Mouse (Mus musculus) heart, adult 2 months (tissue): Measurements from ENCODE around the gene Ghdc. TPM values are rescaled to one million over a fixed set of nuclear protein-coding genes. Genes with fewer than 3 reads are reported as not detected.

Source experiments
- DNase-seq, 2 experiments: peaks; one replicate each; pipeline ENCODE4 v3.0.0; 2021
- H3K27ac ChIP-seq: fragments of 200-600 bp; 2 replicates; pipeline ENCODE4 v1.8.1; 2022
- H3K27me3 ChIP-seq: fragments of 200-500 bp; 2 replicates; pipeline ENCODE4 v1.6.1; 2012; ENCODE audit warnings: mild to moderate bottlenecking, low read length, inconsistent platforms, mixed read lengths; ENCODE audit not compliant: control insufficient read depth, insufficient read depth
- H3K36me3 ChIP-seq: fragments of 200-500 bp; 2 replicates; pipeline ENCODE4 v1.6.1; 2012; ENCODE audit warnings: low read length, inconsistent platforms; ENCODE audit not compliant: control insufficient read depth, insufficient read depth
- H3K4me1 ChIP-seq: fragments of 200-500 bp; 2 replicates; pipeline ENCODE4 v1.6.1; 2011; ENCODE audit warnings: low read length; ENCODE audit not compliant: control insufficient read depth, insufficient read depth
- H3K4me3 ChIP-seq: fragments of 200-600 bp; 2 replicates; pipeline ENCODE4 v1.8.1; 2022
- H3K79me2 ChIP-seq: fragments of 200-500 bp; replicated peaks from 2 replicates; pipeline ENCODE4 v1.6.1; 2012; ENCODE audit warnings: mild to moderate bottlenecking, inconsistent platforms, low read length, moderate library complexity, mixed read lengths; ENCODE audit not compliant: control insufficient read depth, insufficient read depth
- H3K9ac ChIP-seq: fragments of 200-500 bp; 2 replicates; pipeline ENCODE4 v1.6.1; 2012; ENCODE audit warnings: low read depth, mild to moderate bottlenecking, control low read depth, inconsistent platforms, low read length, mixed read lengths
- CTCF ChIP-seq: fragments of 200-600 bp; IDR thresholded peaks from 2 replicates; pipeline ENCODE4 v1.8.1; 2022; ENCODE audit warnings: antibody characterized with exemption, mild to moderate bottlenecking, moderate library complexity
- EP300 ChIP-seq: fragments of 200-500 bp; IDR thresholded peaks from 2 replicates; pipeline ENCODE4 v1.6.1; 2011; ENCODE audit warnings: low read depth, low read length, control low read depth; ENCODE audit not compliant: insufficient read depth
- POLR2A ChIP-seq: fragments of 200-500 bp; IDR thresholded peaks from 2 replicates; pipeline ENCODE4 v1.6.1; 2011; ENCODE audit warnings: mild to moderate bottlenecking, low read depth, low read length, control low read depth; ENCODE audit not compliant: insufficient read depth
- WGBS: fragments of 180-500 bp; shearing (Covaris S2); methylation state at CpG from one replicate; pipeline ENCODE4 v1.1.7; 2018; 5-methylcytosine and 5-hydroxymethylcytosine counted together
- intact Hi-C: fragments of 180-260 bp; cut with DNase I; formaldehyde crosslinking; loops from one replicate; pipeline ENCODE4 v1.15.1; 2025
- polyA plus RNA-seq: library from polyadenylated mRNA; depleted of rRNA; stranded (reverse); fragments of >200 nt; gene quantifications from 2 replicates; pipeline ENCODE4 v1.2.3, GENCODE M21; 2012
- total RNA-seq, 2 experiments: library from RNA; stranded (reverse); gene quantifications; 2 replicates each; pipeline ENCODE4 v1.2.3; 2021

Ghdc gene
- total and polyA plus RNA-seq, 3 experiments, result 10.1 to 11.6 (median 11.2) TPM

GRCm38 (mm10) chr11:100722493-100723028, 48.2 kb downstream of the Ghdc start:
- Histone ChIP-seq H3K4me3 (no peak overlapping the region), H3K9ac (peak overlapping the region; percentile 59), H3K27ac (peak overlapping the region; percentile 82), H3K79me2 (peaks cover 6% of the 10 kb centered on the region), H3K4me1 (peaks cover 50% of the 10 kb centered on the region), H3K27me3 (no peaks in the 10 kb centered on the region), H3K36me3 (peaks cover 45% of the 10 kb centered on the region)
- 24% methylated on average over 2 of the region's 2 CpGs for WGBS
- 0 out of 2 replicates have a peak, but pooled peaks have one; percentile 1 for TF ChIP-seq EP300
- no peak for TF ChIP-seq CTCF
- intact Hi-C loops, result loop anchor here (10.0 kb wide), 1 partner anchor 342 kb away; no protein-coding TSS in a partner anchor
- DNase-seq, result no peak

DNA sequence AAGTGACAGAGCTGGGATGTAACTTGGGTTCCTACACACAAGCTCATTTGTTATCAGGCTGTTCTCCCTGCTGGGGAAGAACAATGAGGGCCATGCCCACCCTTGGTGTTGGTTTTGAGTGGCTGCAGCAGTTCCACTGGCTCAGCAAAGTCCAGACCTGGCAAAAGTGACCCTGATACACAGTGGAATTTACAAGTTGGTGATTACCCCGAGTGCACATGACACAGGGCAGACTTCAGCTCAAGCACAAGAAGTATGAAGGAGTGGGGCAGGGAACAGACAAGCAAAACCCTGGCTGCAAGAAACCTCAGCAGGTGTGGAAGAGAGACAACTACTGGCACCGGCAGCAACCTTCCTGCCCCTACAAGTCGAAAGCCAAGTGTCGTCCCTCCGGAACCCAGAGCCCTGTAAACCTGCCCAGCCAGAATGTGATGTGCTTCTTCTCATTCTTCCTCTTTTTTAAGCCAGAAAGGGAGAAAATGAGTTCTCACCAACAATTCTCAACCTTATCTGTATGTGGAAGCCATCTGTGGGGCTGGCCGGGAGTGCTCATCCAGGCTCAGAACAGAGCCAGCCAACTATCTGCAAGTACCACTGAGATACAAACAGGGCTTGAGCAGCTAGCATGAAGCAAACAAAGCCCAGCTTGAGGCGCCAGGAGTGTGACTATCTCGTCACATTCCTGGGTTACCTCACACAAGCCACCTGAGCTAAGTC, 48.8 kb downstream of the Ghdc start:
- peak in 1 of 2 experiments; percentile 36 for DNase-seq
- peak overlapping the region; percentile 59 for H3K9ac ChIP-seq
- intact Hi-C loops, result loop anchor here (10.0 kb wide), 1 partner anchor 343 kb away; no protein-coding TSS in a partner anchor

DNA sequence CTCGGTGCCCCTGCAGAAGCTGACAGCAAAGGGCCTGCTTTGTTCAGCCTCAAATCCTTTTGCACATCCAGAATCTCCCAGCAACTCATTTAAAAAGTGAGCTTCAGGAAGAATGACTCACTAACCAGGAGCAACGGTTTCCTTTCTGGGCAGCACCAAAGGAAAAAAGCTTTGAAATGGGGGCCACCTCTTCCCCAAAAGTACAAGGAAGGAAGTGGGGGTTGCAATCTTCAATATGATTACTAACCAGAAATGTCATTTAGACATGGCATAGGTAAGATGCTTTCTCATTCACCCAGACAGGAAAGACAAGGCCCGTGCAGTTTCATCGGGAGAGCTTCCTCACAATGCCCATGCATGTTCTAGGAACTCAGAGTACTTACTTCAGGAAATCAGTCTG, 49.5 kb downstream of the Ghdc start:
- Histone ChIP-seq H3K4me1 (peaks cover 49% of the 10 kb centered on the region), H3K36me3 (peaks cover 45% of the 10 kb centered on the region), H3K79me2 (peaks cover 5% of the 10 kb centered on the region), H3K27me3 (no peaks in the 10 kb centered on the region), H3K4me3 (peak overlapping the region; percentile 11; the same call in 1 of the 2 replicates), H3K27ac (peak overlapping the region; percentile 82), H3K9ac (no peak overlapping the region; the same call in 1 of the 2 replicates)
- intact Hi-C loops, result loop anchor here (10.0 kb wide), 1 partner anchor 344 kb away; no protein-coding TSS in a partner anchor
- peak in 1 of 2 experiments; percentile 35 for DNase-seq
- WGBS, result 24% methylated on average over 4 of the region's 4 CpGs
- TF ChIP-seq POLR2A (peak; percentile 39; the same call in 1 of the 2 replicates), CTCF (no peak)

More for the DNA sequence above, 48.8 kb downstream of the Ghdc start:
- Histone ChIP-seq H3K4me3 (no peak overlapping the region), H3K4me1 (peaks cover 49% of the 10 kb centered on the region), H3K27ac (peak overlapping the region; percentile 82), H3K79me2 (peaks cover 5% of the 10 kb centered on the region), H3K27me3 (no peaks in the 10 kb centered on the region), H3K36me3 (peaks cover 45% of the 10 kb centered on the region)
- 17% methylated on average over 8 of the region's 8 CpGs for WGBS
- TF ChIP-seq CTCF, result no peak
- TF ChIP-seq EP300, result peak; percentile 31; the same call in 1 of the 2 replicates
- no peak for TF ChIP-seq POLR2A

DNA sequence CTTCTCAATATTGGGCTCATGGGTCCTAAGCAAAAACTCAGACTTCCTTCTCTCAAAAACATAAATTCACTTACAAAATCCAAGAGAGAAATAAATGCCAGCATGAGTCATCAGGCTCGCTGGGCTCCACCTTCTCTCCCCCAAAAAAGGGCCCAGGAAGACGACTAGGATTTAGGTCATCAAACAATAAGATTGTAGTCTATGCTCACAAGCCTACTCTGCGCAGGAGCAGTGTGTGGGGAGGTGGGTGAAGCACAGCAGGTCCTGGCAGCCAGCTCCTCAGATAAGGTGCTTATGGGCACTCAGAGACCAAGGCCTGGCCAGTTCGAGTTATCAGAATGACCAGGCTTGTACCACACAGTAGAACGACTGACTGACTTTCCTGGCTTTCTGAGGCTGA, 50.4 kb downstream of the Ghdc start:
- H3K27me3 ChIP-seq, result no peaks in the 10 kb centered on the region
- TF ChIP-seq POLR2A, result no peak
- TF ChIP-seq CTCF, result no peak
- 0 out of 2 replicates have a peak, but pooled peaks have one; percentile 20 for TF ChIP-seq EP300
- intact Hi-C loops, result loop anchor here (10.0 kb wide), 1 partner anchor 344 kb away; no protein-coding TSS in a partner anchor
- peaks cover 5% of the 10 kb centered on the region for H3K79me2 ChIP-seq
- peaks cover 43% of the 10 kb centered on the region for H3K36me3 ChIP-seq
- H3K4me3 ChIP-seq, result no peak overlapping the region
- H3K27ac ChIP-seq, result peak overlapping the region; percentile 82
- 7% methylated on average over 5 of the region's 5 CpGs for WGBS
- H3K9ac ChIP-seq, result peak overlapping the region; percentile 7
- DNase-seq, result peak; percentile 41 to 53
- H3K4me1 ChIP-seq, result peaks cover 44% of the 10 kb centered on the region

DNA sequence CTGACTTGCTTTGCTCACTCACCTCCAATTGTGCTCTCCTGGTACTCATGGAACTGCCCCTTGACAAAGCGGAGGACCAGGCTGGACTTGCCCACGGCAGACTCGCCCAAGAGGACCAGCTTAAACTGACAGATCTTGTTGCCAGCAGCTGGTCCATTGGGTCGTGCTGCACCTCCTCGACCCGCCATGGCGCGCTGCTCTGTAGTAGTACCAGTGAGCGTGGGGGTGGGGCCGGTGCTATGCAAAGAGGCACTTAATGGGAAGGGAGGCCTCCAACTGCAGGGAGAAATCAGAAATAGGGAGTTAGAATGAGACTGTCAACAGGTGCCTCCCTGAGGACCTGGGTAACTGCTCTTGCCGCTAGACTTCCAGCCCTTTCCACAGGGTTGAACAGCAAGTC, 50.9 kb downstream of the Ghdc start:
- peaks cover 39% of the 10 kb centered on the region for H3K4me1 ChIP-seq
- no peak overlapping the region for H3K4me3 ChIP-seq
- H3K36me3 ChIP-seq, result peaks cover 40% of the 10 kb centered on the region
- no peak overlapping the region for H3K9ac ChIP-seq
- no peak for DNase-seq
- intact Hi-C loops, result loop anchor here (10.0 kb wide), 2 partner anchors 345 to 455 kb away; partner anchors contain the start of genes Ccr10, Cntnap1 and Plekhh3
- TF ChIP-seq POLR2A (no peak), CTCF (no peak), EP300 (no peak)
- peak overlapping the region; percentile 82 for H3K27ac ChIP-seq
- 72% methylated on average over 11 of the region's 11 CpGs for WGBS
- peaks cover 5% of the 10 kb centered on the region for H3K79me2 ChIP-seq
- no peaks in the 10 kb centered on the region for H3K27me3 ChIP-seq

DNA sequence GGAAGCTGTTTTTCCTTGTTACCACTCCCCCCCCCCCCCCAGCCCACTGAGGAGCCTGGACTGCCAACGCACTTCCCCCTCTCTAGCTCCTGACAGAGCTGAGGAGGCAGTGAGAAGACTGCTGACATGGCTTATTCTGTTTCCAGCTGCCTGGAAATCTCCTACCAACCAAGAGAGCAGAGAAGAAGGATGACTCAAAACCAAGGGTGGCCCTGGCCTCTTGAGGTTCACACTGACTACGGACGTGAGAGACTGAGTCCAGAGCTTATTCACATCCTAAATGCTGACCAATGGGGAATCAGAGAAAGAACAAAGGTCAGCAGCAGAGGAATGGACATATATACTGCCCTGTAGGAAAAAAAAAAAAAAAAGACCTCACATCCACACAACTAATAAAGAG, 51.4 kb downstream of the Ghdc start:
- Histone ChIP-seq H3K36me3 (peaks cover 39% of the 10 kb centered on the region), H3K79me2 (peaks cover 5% of the 10 kb centered on the region), H3K4me3 (no peak overlapping the region), H3K27ac (peak overlapping the region; percentile 82), H3K4me1 (peaks cover 38% of the 10 kb centered on the region), H3K9ac (no peak overlapping the region), H3K27me3 (no peaks in the 10 kb centered on the region)
- intact Hi-C loops, result loop anchor here (10.0 kb wide), 1 partner anchor 455 kb away; the partner anchor contains the start of genes Ccr10, Cntnap1 and Plekhh3
- TF ChIP-seq POLR2A (no peak), EP300 (no peak), CTCF (no peak)
- WGBS, result 55% methylated on average over 3 of the region's 3 CpGs
- DNase-seq, result no peak
